Mouse (Mus musculus) CD4-positive, CD25-positive, alpha-beta regulatory T cell, adult 2 months (primary cell): ENCODE measurements around the gene Ccdc17.
A peak's percentile ranks its signal among the peaks of the same experiment; 100 is the strongest.

ENCODE experiments used
- DNase-seq: peaks from one replicate; pipeline ENCODE4 v3.0.0-alpha.2; 2012; ENCODE audit warnings: low read depth, low spot score

Gene Ccdc17

GRCm38 (mm10) chr4:116596379-116596778, at the start of gene Ccdc17:
Gene Ccdc17 (plus strand): TSS chr4:116596654.
- no peak for DNase-seq

GRCm38 (mm10) chr4:116550432-116550831, 46.0 kb upstream of the Ccdc17 start:
- no peak for DNase-seq

- no peak for DNase-seq
Measured at GRCm38 (mm10) chr4:116553035-116553434, 43.4 kb upstream of the Ccdc17 start.

GRCm38 (mm10) chr4:116555413-116556300, 40.8 kb upstream of the Ccdc17 start, which contains the start of gene Tmem69:
Gene Tmem69 (minus strand): TSS chr4:116555936.
- peak; percentile 81 for DNase-seq

GRCm38 (mm10) chr4:116556561-116557305, 39.7 kb upstream of the Ccdc17 start:
- DNase-seq, result peak; percentile 97

GRCm38 (mm10) chr4:116557306-116558121, 38.9 kb upstream of the Ccdc17 start, which contains the start of gene Gpbp1l1:
Gene Gpbp1l1 (plus strand): TSS chr4:116557658.
- peak; percentile 98 for DNase-seq

GRCm38 (mm10) chr4:116558151-116558882, 38.1 kb upstream of the Ccdc17 start:
- DNase-seq, result peak; percentile 34

GRCm38 (mm10) chr4:116595793-116596192, 661 bp upstream of the Ccdc17 start:
- no peak for DNase-seq

- DNase-seq, result peak; percentile 85
Measured at GRCm38 (mm10) chr4:116596978-116597881, 776 bp downstream of the Ccdc17 start.

GRCm38 (mm10) chr4:116612621-116613020, 16.2 kb downstream of the Ccdc17 start:
- DNase-seq, result no peak

GRCm38 (mm10) chr4:116615237-116615636, 18.8 kb downstream of the Ccdc17 start:
- DNase-seq, result no peak

GRCm38 (mm10) chr4:116624831-116625230, 28.4 kb downstream of the Ccdc17 start:
- DNase-seq, result no peak

GRCm38 (mm10) chr4:116626658-116627358, 30.4 kb downstream of the Ccdc17 start:
- DNase-seq, result peak; percentile 93

GRCm38 (mm10) chr4:116627359-116627716, 30.9 kb downstream of the Ccdc17 start:
- peak; percentile 93 for DNase-seq

- peak; percentile 90 for DNase-seq
Measured at GRCm38 (mm10) chr4:116627722-116628662, 31.5 kb downstream of the Ccdc17 start, which contains the start of gene Nasp. Gene Nasp (minus strand): TSS chr4:116627941.

GRCm38 (mm10) chr4:116635197-116635596, 38.7 kb downstream of the Ccdc17 start:
- no peak for DNase-seq

- no peak for DNase-seq
Measured at GRCm38 (mm10) chr4:116638821-116639220, 42.4 kb downstream of the Ccdc17 start.

GRCm38 (mm10) chr4:116642071-116642470, 45.6 kb downstream of the Ccdc17 start:
- DNase-seq, result no peak
